Mouse (Mus musculus): Measurements from ENCODE around the gene Rtf2.

DNA sequence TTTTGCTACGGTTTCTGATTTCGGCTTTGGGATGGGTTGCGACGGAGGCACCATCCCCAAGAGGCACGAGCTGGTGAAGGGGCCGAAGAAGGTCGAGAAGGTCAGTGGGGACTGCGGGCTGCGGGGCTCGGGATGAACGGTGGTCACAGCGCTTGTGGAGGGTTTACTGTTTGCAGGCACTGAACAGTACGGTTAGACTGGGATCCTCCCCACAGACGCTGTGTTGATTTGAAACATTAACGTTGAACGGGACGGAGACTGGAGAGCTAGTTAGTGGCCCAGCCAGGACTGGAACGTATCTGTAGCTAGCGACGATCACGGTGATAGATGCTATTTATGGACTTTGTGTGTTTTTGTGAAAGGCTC, 267 bp downstream of the Rtf2 start:
- no peak for TF ChIP-seq CTCF (IDR thresholded peaks at IDR 0.05; ENCODE audit: low read depth, low read length)
- TF ChIP-seq POLR2A (IDR thresholded peaks at IDR 0.05; ENCODE audit: extremely low read depth, insufficient read depth, low read length) = no peak
